Mouse (Mus musculus): ENCODE data around the gene Arid3a.

The Arid3a gene

GRCm38 (mm10) chr10:79927324-79928029 lies 634 bp downstream of the Arid3a start:
- DNase-seq (ENCODE audit: low spot score), result peak; percentile 67

GRCm38 (mm10) chr10:79928030-79928694 lies 1.3 kb downstream of the Arid3a start:
- DNase-seq (ENCODE audit: low spot score), result no peak

GRCm38 (mm10) chr10:79928907-79929701 lies 2.3 kb downstream of the Arid3a start:
- no peak for DNase-seq (ENCODE audit: low spot score)

- no peak for DNase-seq (ENCODE audit: low spot score)
These were observed 3.4 kb downstream of the Arid3a start for GRCm38 (mm10) chr10:79929967-79930825.

GRCm38 (mm10) chr10:79930826-79931186 lies 4.0 kb downstream of the Arid3a start:
- DNase-seq (ENCODE audit: low spot score), result no peak

GRCm38 (mm10) chr10:79931797-79932196 lies 5.0 kb downstream of the Arid3a start:
- no peak for DNase-seq (ENCODE audit: low spot score)

- peak; percentile 73 for DNase-seq (ENCODE audit: low spot score)
These were observed 5.9 kb downstream of the Arid3a start for GRCm38 (mm10) chr10:79932736-79933135.

GRCm38 (mm10) chr10:79933145-79933679 lies 6.4 kb downstream of the Arid3a start:
- DNase-seq (ENCODE audit: low spot score), result no peak

- DNase-seq (ENCODE audit: low spot score), result no peak
These were observed 7.0 kb downstream of the Arid3a start for GRCm38 (mm10) chr10:79933861-79934260.

GRCm38 (mm10) chr10:79934272-79934721 lies 7.5 kb downstream of the Arid3a start:
- DNase-seq (ENCODE audit: low spot score), result peak; percentile 78

- DNase-seq (ENCODE audit: low spot score), result no peak
These were observed 8.1 kb downstream of the Arid3a start for GRCm38 (mm10) chr10:79934794-79935569.

- DNase-seq (ENCODE audit: low spot score), result no peak
These were observed 9.6 kb downstream of the Arid3a start for GRCm38 (mm10) chr10:79936284-79936910.

GRCm38 (mm10) chr10:79936911-79937441 lies 10.1 kb downstream of the Arid3a start:
- DNase-seq (ENCODE audit: low spot score), result peak; percentile 84

- no peak for DNase-seq (ENCODE audit: low spot score)
These were observed 11.1 kb downstream of the Arid3a start for GRCm38 (mm10) chr10:79937775-79938526.

GRCm38 (mm10) chr10:79940749-79941148 lies 13.9 kb downstream of the Arid3a start:
- DNase-seq (ENCODE audit: low spot score), result no peak

GRCm38 (mm10) chr10:79942988-79943387 lies 16.1 kb downstream of the Arid3a start:
- DNase-seq (ENCODE audit: low spot score), result no peak

GRCm38 (mm10) chr10:79943471-79943901 lies 16.6 kb downstream of the Arid3a start:
- DNase-seq (ENCODE audit: low spot score), result no peak

- DNase-seq (ENCODE audit: low spot score), result no peak
These were observed 18.8 kb downstream of the Arid3a start for GRCm38 (mm10) chr10:79945507-79946234.

Data from testis, postnatal 10 days (tissue).